Mouse (Mus musculus) lung, postnatal 0 days (tissue): ENCODE measurements around the gene Gm47791.

Source experiments
- CTCF ChIP-seq: IDR thresholded peaks from 2 replicates; pipeline ENCODE4 v1.5.1; 2016; ENCODE audit warnings: antibody characterized with exemption, mild to moderate bottlenecking
- EP300 ChIP-seq: IDR thresholded peaks from 2 replicates; pipeline ENCODE4 v1.6.1; 2016; ENCODE audit warnings: antibody characterized with exemption, mild to moderate bottlenecking, control low read depth

DNA sequence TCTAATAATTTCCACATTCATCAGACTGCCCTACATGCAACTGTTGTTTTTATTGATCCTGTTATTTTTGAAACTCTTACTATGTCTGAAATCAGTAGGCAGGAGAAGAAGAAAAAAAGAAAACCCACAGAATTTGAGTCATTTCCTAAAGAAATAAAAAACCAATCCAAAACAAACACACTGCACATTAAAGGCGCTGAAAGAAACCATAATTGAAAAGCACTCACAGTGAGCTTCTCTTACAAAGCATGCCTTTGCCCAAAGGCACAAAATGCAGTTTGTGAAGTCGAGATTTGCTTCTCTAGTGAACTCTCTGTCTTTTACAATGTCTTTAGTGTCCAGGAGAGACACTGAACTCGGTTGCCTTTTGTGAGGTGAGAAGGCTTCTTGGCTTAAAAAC, 37.5 kb upstream of the Gm47791 start:
- no peak for TF ChIP-seq EP300
- no peak for TF ChIP-seq CTCF
